Mouse (Mus musculus) spleen, adult 2 months (tissue): ENCODE data around the gene Eif4g3. TPM values are rescaled to one million over a fixed set of nuclear protein-coding genes. Genes with fewer than 3 reads are reported as not detected.

Source experiments
- DNase-seq, 2 experiments: peaks; one replicate each; pipeline versions ENCODE4 v3.0.0 to v3.0.0-alpha.2; 2012 to 2021; ENCODE audit warnings: low spot score in 2 of 2, low read depth in 1 of 2
- H3K27ac ChIP-seq: fragments of 200-500 bp; 2 replicates; pipeline ENCODE4 v1.5.1; 2012; ENCODE audit warnings: low read length, inconsistent platforms; ENCODE audit not compliant: insufficient read depth
- H3K27me3 ChIP-seq: fragments of 200-500 bp; 2 replicates; pipeline ENCODE4 v1.6.1; 2012; ENCODE audit warnings: mild to moderate bottlenecking, moderate library complexity, low read length, inconsistent platforms; ENCODE audit not compliant: control insufficient read depth, insufficient read depth
- H3K36me3 ChIP-seq: fragments of 200-500 bp; 2 replicates; pipeline ENCODE4 v1.6.1; 2012; ENCODE audit warnings: mild to moderate bottlenecking, low read length, inconsistent platforms; ENCODE audit not compliant: control insufficient read depth, insufficient read depth
- H3K4me1 ChIP-seq: fragments of 200-500 bp; 2 replicates; pipeline ENCODE4 v1.6.1; 2011; ENCODE audit warnings: inconsistent platforms; ENCODE audit not compliant: control insufficient read depth, insufficient read depth, insufficient read length
- H3K4me3 ChIP-seq: fragments of 200-500 bp; 2 replicates; pipeline ENCODE4 v1.5.1; 2011; ENCODE audit warnings: mild to moderate bottlenecking, inconsistent platforms; ENCODE audit not compliant: insufficient read depth, insufficient read length; ENCODE audit errors: extremely low read depth
- CTCF ChIP-seq: fragments of 200-500 bp; IDR thresholded peaks from 2 replicates; pipeline ENCODE4 v1.5.1; 2011; ENCODE audit warnings: mild to moderate bottlenecking, inconsistent platforms; ENCODE audit not compliant: insufficient read depth, insufficient read length, insufficient replicate concordance; ENCODE audit errors: extremely low read depth
- POLR2A ChIP-seq: fragments of 200-500 bp; IDR thresholded peaks from 2 replicates; pipeline ENCODE4 v1.6.1; 2011; ENCODE audit warnings: low read depth, low read length, inconsistent platforms
- WGBS: fragments of 180-500 bp; shearing (Covaris S2); methylation state at CpG from one replicate; pipeline ENCODE4 v1.1.7; 2018; 5-methylcytosine and 5-hydroxymethylcytosine counted together
- polyA plus RNA-seq: library from polyadenylated mRNA; depleted of rRNA; stranded (reverse); fragments of >200 nt; gene quantifications from 2 replicates; pipeline ENCODE4 v1.2.3, GENCODE M21; 2012

Eif4g3 gene
- polyA plus RNA-seq, 1 experiment = 48.9 TPM

DNA sequence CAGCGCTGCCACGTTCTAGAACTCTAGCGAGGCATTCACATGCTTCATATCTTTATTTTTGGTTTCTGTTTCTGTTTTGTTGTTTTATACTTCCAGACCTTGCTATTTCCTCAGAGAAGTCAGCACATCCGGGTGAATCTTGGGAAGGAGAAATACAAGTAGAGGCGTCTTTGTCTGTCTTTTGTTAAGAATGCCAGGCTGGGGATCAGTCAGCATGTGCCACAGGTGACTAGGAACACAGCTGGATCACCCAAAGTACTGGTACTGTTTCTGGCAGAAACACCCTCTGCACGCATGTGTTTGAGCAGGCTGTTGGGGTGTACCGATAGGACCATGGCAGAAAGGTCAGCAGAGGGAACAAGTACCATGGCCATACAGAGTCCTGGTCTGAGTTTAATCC, 73.6 kb downstream of the Eif4g3 start:
- peaks cover 22% of the 10 kb centered on the region for H3K36me3 ChIP-seq

DNA sequence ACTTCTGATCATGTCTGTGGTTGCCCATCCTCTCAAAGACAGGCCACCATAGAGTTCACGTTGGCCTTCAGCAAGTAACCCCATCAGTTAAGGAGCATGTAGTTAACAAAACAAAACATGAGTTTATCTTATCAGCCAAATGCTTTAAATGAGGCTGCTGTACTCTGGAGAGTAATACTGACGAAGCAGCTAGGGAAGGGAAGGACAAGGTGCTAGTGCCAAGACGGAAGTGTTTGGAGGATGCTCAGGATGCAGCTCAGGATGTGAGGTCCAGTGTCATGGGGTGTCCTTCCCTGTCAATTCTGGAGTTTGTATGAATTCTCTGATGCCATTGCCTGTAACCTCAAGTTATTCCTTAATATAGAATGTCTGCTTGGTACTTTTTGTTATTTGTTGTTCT, 75.0 kb downstream of the Eif4g3 start:
- H3K36me3 ChIP-seq = peaks cover 16% of the 10 kb centered on the region
- H3K4me1 ChIP-seq = no peaks in the 10 kb centered on the region; the same call in 1 of the 2 replicates
- TF ChIP-seq CTCF = no peak
- TF ChIP-seq POLR2A = no peak
- 73% methylated on average over 3 of the region's 3 CpGs for WGBS
- no peak for DNase-seq
- no peaks in the 10 kb centered on the region for H3K27me3 ChIP-seq
- H3K4me3 ChIP-seq = no peak overlapping the region
- H3K27ac ChIP-seq = no peak overlapping the region

More for the DNA sequence above, 73.6 kb downstream of the Eif4g3 start:
- no peak for TF ChIP-seq CTCF
- TF ChIP-seq POLR2A = no peak
- no peaks in the 10 kb centered on the region; the same call in 1 of the 2 replicates for H3K4me1 ChIP-seq
- WGBS = 84% methylated on average over 7 of the region's 7 CpGs
- H3K4me3 ChIP-seq = no peak overlapping the region
- no peak for DNase-seq
- H3K27ac ChIP-seq = no peak overlapping the region
- H3K27me3 ChIP-seq = no peaks in the 10 kb centered on the region

DNA sequence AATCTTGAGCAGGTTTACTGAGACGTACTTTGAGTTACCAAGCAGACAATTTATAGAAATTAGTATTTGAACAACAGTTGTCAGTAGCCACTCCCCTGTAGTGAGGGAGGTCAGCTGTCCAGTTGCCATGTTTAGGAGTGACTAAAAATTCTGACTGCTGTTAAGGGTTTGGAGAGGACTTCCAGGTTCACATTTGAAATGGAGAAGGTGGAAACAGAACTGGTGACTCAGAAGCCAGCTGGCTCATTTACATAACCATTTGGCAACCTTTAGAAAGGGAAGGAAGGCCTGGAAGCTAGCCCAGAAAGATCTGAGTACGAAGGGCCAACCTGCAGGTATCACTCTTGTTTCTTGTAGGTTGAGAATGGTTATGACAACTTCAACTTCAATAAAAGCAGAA, 75.8 kb downstream of the Eif4g3 start:
- no peak for TF ChIP-seq CTCF
- no peak for TF ChIP-seq POLR2A
- Histone ChIP-seq H3K27me3 (no peaks in the 10 kb centered on the region), H3K36me3 (peaks cover 15% of the 10 kb centered on the region), H3K27ac (peak overlapping the region; percentile 29), H3K4me1 (no peaks in the 10 kb centered on the region; the same call in 1 of the 2 replicates), H3K4me3 (no peak overlapping the region)
- DNase-seq = no peak
- 69% methylated on average over 2 of the region's 2 CpGs for WGBS

GRCm38 (mm10) chr4:138069371-138069770, 76.5 kb downstream of the Eif4g3 start:
- 95% methylated on average over 4 of the region's 4 CpGs for WGBS
- TF ChIP-seq POLR2A (no peak), CTCF (no peak)
- H3K36me3 ChIP-seq = peaks cover 14% of the 10 kb centered on the region
- no peak for DNase-seq
- no peaks in the 10 kb centered on the region; the same call in 1 of the 2 replicates for H3K4me1 ChIP-seq
- H3K4me3 ChIP-seq = no peak overlapping the region
- H3K27me3 ChIP-seq = no peaks in the 10 kb centered on the region
- no peak overlapping the region for H3K27ac ChIP-seq

DNA sequence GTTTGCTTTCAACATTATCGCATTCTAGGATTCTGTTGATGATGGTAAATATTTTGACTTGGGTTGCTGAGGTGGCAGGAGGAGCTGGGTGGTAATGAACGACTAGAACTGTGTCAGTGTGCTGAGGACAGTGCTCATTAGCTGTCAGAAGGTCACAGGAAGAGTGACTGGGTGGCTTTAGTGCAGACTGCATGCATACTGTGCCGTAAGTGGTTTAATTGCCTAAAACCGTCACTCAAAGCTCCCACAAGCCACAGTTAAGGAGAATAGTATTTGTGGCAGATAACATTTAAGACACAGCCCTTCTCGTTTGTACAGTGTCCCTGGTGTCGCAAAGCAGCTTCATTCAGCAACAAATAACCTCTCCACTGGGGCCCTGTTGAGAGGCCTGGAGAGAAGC, 78.7 kb downstream of the Eif4g3 start:
- Histone ChIP-seq H3K4me3 (no peak overlapping the region), H3K4me1 (no peaks in the 10 kb centered on the region; the same call in 1 of the 2 replicates), H3K36me3 (peaks cover 12% of the 10 kb centered on the region), H3K27me3 (no peaks in the 10 kb centered on the region), H3K27ac (no peak overlapping the region)
- TF ChIP-seq CTCF = no peak
- WGBS = 86% methylated on average over 6 of the region's 6 CpGs
- no peak for DNase-seq

- 94% methylated on average over 11 of the region's 11 CpGs for WGBS
- no peak for TF ChIP-seq CTCF
- TF ChIP-seq POLR2A = no peak
- Histone ChIP-seq H3K27ac (no peak overlapping the region), H3K27me3 (no peaks in the 10 kb centered on the region), H3K36me3 (peaks cover 10% of the 10 kb centered on the region), H3K4me1 (no peaks in the 10 kb centered on the region; the same call in 1 of the 2 replicates), H3K4me3 (no peak overlapping the region)
- DNase-seq = no peak
Measured at GRCm38 (mm10) chr4:138073086-138073485, 80.3 kb downstream of the Eif4g3 start.

DNA sequence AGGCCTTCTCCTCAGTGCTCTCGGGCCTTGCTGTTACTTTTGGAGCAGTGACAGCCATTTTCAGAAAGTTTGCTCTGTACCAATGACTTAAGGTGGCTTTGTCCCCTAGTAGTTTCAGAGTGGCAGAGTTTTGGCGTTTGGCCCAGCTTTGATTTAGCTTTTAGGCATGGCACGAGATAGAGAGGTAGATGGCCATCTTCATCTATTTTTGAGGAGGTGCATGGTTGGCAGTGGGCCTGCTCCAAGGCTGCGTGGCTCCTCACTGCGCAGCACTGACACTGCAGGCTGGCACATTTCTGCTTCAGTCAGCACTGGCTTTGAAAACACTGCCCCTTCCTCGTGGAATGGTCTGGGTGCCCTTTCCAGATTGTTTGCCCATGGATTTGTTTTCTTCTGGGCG, 80.7 kb downstream of the Eif4g3 start:
- H3K4me3 ChIP-seq = no peak overlapping the region
- no peaks in the 10 kb centered on the region for H3K27me3 ChIP-seq
- H3K27ac ChIP-seq = no peak overlapping the region
- TF ChIP-seq CTCF (no peak), POLR2A (no peak)
- no peak for DNase-seq
- peaks cover 7% of the 10 kb centered on the region for H3K36me3 ChIP-seq
- H3K4me1 ChIP-seq = no peaks in the 10 kb centered on the region
- 87% methylated on average over 7 of the region's 7 CpGs for WGBS

DNA sequence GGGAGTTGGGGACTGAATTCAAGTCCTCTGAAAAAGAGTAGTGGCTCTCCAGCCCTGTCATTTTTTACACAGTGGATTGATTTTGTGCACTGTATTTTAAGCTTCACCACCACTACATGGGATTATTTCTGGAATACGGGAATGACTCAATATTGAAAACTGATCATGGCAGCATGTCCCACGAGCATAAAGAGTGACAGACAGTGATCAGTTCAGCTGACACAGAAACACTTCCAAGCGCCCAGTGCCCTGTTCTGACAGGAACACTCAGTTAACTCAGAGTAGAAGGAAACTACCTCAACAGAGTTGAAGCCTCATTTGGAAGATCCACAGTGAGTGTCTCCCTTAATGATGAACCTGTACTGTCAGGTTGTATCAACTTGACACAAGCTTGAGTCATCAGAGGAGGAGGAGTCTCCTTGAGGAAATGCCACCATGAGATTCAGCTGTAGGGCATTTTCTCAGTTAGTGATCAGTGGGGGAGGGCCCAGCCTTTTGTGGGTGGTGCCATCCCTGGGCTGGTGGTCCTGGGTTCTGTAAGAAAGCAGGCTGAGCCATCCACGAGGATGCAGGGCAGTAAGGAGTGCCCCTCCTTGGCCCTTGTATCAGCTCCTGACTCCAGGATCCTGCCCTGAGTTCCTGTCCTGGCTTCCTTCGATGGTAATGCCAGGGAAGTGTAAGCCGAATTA, 82.2 kb downstream of the Eif4g3 start:
- no peak overlapping the region for H3K27ac ChIP-seq
- no peak overlapping the region for H3K4me3 ChIP-seq
- no peaks in the 10 kb centered on the region for H3K4me1 ChIP-seq
- 85% methylated on average over 6 of the region's 6 CpGs for WGBS
- DNase-seq = no peak
- no peaks in the 10 kb centered on the region for H3K27me3 ChIP-seq
- H3K36me3 ChIP-seq = peaks cover 3% of the 10 kb centered on the region; the same call in 1 of the 2 replicates
- no peak for TF ChIP-seq CTCF
- no peak for TF ChIP-seq POLR2A
